Comparison of ENCODE assay signal across 8 mouse cellular contexts in genomic region chr10:60218591-60219499, GRCm38 (mm10). TPM values are rescaled to one million over a fixed set of nuclear protein-coding genes. Genes with fewer than 3 reads are reported as not detected.
DNase-seq lines count a peak whose midpoint lies in the region; ATAC-seq and TF ChIP-seq lines count a peak whose summit lies in the region.

Chst3 (minus strand) TSS chr10:60219260.

- no peak within 1 kb of the TSS for H3K27ac ChIP-seq in liver, embryonic 14.5 days
- H3K27ac ChIP-seq in thymus, adult 2 months (ENCODE audit: control insufficient read depth, insufficient read depth, low read length) = peak within 1 kb of the TSS; percentile 3; the same call in 1 of the 2 replicates

- no peak for TF ChIP-seq POLR2A in thymus, adult 2 months (IDR thresholded peaks at IDR 0.05; ENCODE audit: control insufficient read depth, extremely low read depth, insufficient read depth, low read length, poor library complexity)

- H3K4me1 ChIP-seq in E14TG2a.4 (replicated peaks; ENCODE audit: low read depth, low read length) = peaks cover 59% of the 10 kb centered on the region
- H3K4me1 ChIP-seq in liver, embryonic 14.5 days (replicated peaks; ENCODE audit: control insufficient read depth in 2 of 2, insufficient read depth in 2 of 2, low read length in 1 of 2) = no peaks in the 10 kb centered on the region
- peaks cover 11% of the 10 kb centered on the region for H3K4me1 ChIP-seq in thymus, adult 2 months (replicated peaks; ENCODE audit: control insufficient read depth, insufficient read depth, low read length)

- H3K36me3 ChIP-seq in E14TG2a.4 (ENCODE audit: insufficient read depth, low read length) = 0 out of 2 replicates have a peak, but pooled peaks cover 6% of the 10 kb centered on the region
- H3K36me3 ChIP-seq in liver, embryonic 14.5 days (replicated peaks; ENCODE audit: control insufficient read depth, insufficient read depth, low read depth) = no peaks in the 10 kb centered on the region
- no peaks in the 10 kb centered on the region for H3K36me3 ChIP-seq in thymus, adult 2 months (ENCODE audit: control insufficient read depth, insufficient read depth, low read length)

- no peak for TF ChIP-seq CTCF in E14TG2a.4 (conservative IDR thresholded peaks at IDR 0.05; ENCODE audit: low read length)
- no peak for TF ChIP-seq CTCF in liver, embryonic 14.5 days (IDR thresholded peaks at IDR 0.05; ENCODE audit: low read depth)
- TF ChIP-seq CTCF in thymus, adult 2 months (IDR thresholded peaks at IDR 0.05; ENCODE audit: borderline replicate concordance, control insufficient read depth, extremely low read depth, insufficient read depth, low read length, poor library complexity) = no peak

- WGBS in liver, embryonic 14.5 days (ENCODE audit: insufficient replicate concordance) = 1% methylated on average over 82 of the region's 83 CpGs
- 2% methylated on average over 83 of the region's 83 CpGs for WGBS in thymus, adult 2 months

- peak within 1 kb of the TSS; percentile 86 for H3K4me3 ChIP-seq in E14TG2a.4 (replicated peaks; ENCODE audit: low read length)
- peak within 1 kb of the TSS; percentile 21 to 40 for H3K4me3 ChIP-seq in liver, embryonic 14.5 days (ENCODE audit: insufficient read depth in 1 of 2, low read depth in 2 of 2, low read length in 2 of 2)
- peak within 1 kb of the TSS; percentile 38 for H3K4me3 ChIP-seq in thymus, adult 2 months (ENCODE audit: control insufficient read depth, insufficient read depth, low read length)

- intact Hi-C loops in gastrocnemius, postnatal 14 days (cut with DNase I; ENCODE audit: low total_unique reads) = no loop called here

- H3K9ac ChIP-seq in liver, embryonic 14.5 days (replicated peaks) = no peak within 1 kb of the TSS

- peak within 1 kb of the TSS; percentile 29 for H3K4me2 ChIP-seq in liver, embryonic 14.5 days (ENCODE audit: low read depth)

- peaks cover 65% of the 10 kb centered on the region for H3K27me3 ChIP-seq in E14TG2a.4 (ENCODE audit: insufficient read depth, low read length)
- H3K27me3 ChIP-seq in liver, embryonic 14.5 days (ENCODE audit: control insufficient read depth, insufficient read depth, low read length) = peaks cover 33% of the 10 kb centered on the region
- peaks cover 14% of the 10 kb centered on the region; the same call in 1 of the 2 replicates for H3K27me3 ChIP-seq in thymus, adult 2 months (ENCODE audit: control insufficient read depth, insufficient read depth, low read length)

- no peak for ATAC-seq in liver, embryonic 14.5 days (ENCODE audit: insufficient read depth)

- H3K9me3 ChIP-seq in E14TG2a.4 (ENCODE audit: low read length) = peaks cover 16% of the 10 kb centered on the region
- no peaks in the 10 kb centered on the region for H3K9me3 ChIP-seq in liver, embryonic 14.5 days (ENCODE audit: control insufficient read depth, low read length)

- DNase-seq in adrenal gland, postnatal 36 days = peak; percentile 58 to 62
- peak; percentile 67 for DNase-seq in gastrocnemius, postnatal 14 days
- peak; percentile 60 for DNase-seq in induced T-regulatory cell, adult 2 months (ENCODE audit: low read depth)
- no peak for DNase-seq in liver, embryonic 14.5 days (ENCODE audit: low read depth in 3 of 3, low spot score in 3 of 3)
- peak; percentile 17 for DNase-seq in naive thymus-derived CD4-positive, alpha-beta T cell, adult 2 months (ENCODE audit: low read depth)
- peak; percentile 43 for DNase-seq in thymus, adult 2 months
- DNase-seq in left cerebral cortex, adult 8-10 months (ENCODE audit: low spot score in 2 of 2) = no peak

- no peak for TF ChIP-seq EP300 in liver, embryonic 14.5 days (IDR thresholded peaks at IDR 0.05; ENCODE audit: low read depth)

RNA-seq across cellular contexts. Expression of gene Chst3, which starts in this region (rescaled TPM):
- total RNA-seq in adrenal gland, postnatal 36 days (2021) = 1 to 10 TPM in 1 of 2 experiments, under 1 TPM in 1; 0.76 to 1.4 TPM
- 1 to 10 TPM; 1.1 to 1.4 TPM for total RNA-seq in gastrocnemius, postnatal 14 days (2021)
- polyA plus RNA-seq in liver, embryonic 14.5 days (2012; rRNA removed) = 0.11 and 0.13 TPM in 2 replicates
- 0.09 TPM in 2 replicates for polyA plus RNA-seq in liver, embryonic 14.5 days (2014; fragmentation: Nextera tagmentation; extraction: Ambion mirVana)
- polyA plus RNA-seq in thymus, adult 2 months (2012; rRNA removed) = 2.1 and 4.5 TPM in 2 replicates
- total RNA-seq in left cerebral cortex, adult 8-10 months (2022) = 1 to 10 TPM; 1.2 to 2.0 (median 1.9) TPM

Comparison
In these comparisons a context has a peak if more than half of its experiments do, and no peak if none do; other contexts are left out.
1. H3K4me3 ChIP-seq: peak in every context shown above with its lines; median percentile 86 in E14TG2a.4; 38 in thymus, adult 2 months; 30 in liver, embryonic 14.5 days.
2. DNase-seq: peak in adrenal gland, postnatal 36 days (2 of 2), gastrocnemius, postnatal 14 days (single experiment), induced T-regulatory cell, adult 2 months (single experiment), naive thymus-derived CD4-positive, alpha-beta T cell, adult 2 months (single experiment) and thymus, adult 2 months (single experiment); none in liver, embryonic 14.5 days (0 of 3) and left cerebral cortex, adult 8-10 months (0 of 2).